Mouse (Mus musculus): ENCODE measurements around the gene Itsn1.

DNA sequence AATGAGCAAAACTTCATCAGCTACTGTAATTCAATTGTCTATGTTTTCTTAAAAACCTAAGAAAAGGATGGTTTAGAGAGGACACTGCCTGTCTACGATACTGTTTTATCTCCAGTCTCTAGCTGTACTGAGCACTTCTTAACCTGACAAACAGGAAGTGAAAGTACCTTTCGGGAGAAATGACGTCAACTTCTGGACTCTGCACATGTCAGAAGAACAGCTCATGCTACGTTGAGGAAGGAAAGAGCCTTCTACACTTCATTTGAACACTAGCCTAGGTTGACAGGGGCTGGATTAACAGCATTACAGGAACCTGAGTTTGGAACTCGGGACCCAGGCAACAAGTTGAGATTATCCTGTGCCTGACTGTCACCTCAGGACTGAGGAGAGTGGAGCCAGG, 43.6 kb upstream of the Itsn1 start:
- TF ChIP-seq CTCF (IDR thresholded peaks at IDR 0.05; ENCODE audit: low read depth), result no peak
- TF ChIP-seq EP300 (optimal IDR thresholded peaks at IDR 0.05), result no peak
